Mouse (Mus musculus): Measurements from ENCODE around the gene Prss21. TPM values are rescaled to one million over a fixed set of nuclear protein-coding genes. Genes with fewer than 3 reads are reported as not detected.

The Prss21 gene
- not detected for polyA plus RNA-seq (2012; fragmentation: generic; extraction: Trizol)

GRCm38 (mm10) chr17:23867756-23868155 is at the start of gene Prss21:
TSS of gene Prss21 (plus strand) at chr17:23868056.
- Histone ChIP-seq H3K27me3 (ENCODE audit: control insufficient read depth, insufficient read depth, insufficient read length) (peaks cover 21% of the 10 kb centered on the region), H3K4me3 (no peak within 1 kb of the TSS), H3ac (ENCODE audit: control insufficient read depth, insufficient read length) (no peak within 1 kb of the TSS), H3K79me2 (ENCODE audit: control insufficient read depth, insufficient read depth) (no peaks in the 10 kb centered on the region), H3K36me3 (ENCODE audit: control insufficient read depth, insufficient read depth) (no peaks in the 10 kb centered on the region), H3K4me2 (ENCODE audit: low read depth) (no peak within 1 kb of the TSS)
- no peak for TF ChIP-seq CEBPB (IDR thresholded peaks at IDR 0.05; ENCODE audit: insufficient read depth, poor library complexity, severe bottlenecking)
- TF ChIP-seq REST (IDR thresholded peaks at IDR 0.05; ENCODE audit: insufficient read depth, insufficient read length) = no peak
- no peak for TF ChIP-seq MYOG (IDR thresholded peaks at IDR 0.05; ENCODE audit: control insufficient read depth in 1 of 3, insufficient read depth in 1 of 3, insufficient read length in 2 of 3, low read depth in 2 of 3)
- TF ChIP-seq POLR2A (IDR thresholded peaks at IDR 0.05; ENCODE audit: insufficient read length, low read depth) = no peak
- no peak for TF ChIP-seq USF1 (IDR thresholded peaks at IDR 0.05; ENCODE audit: low read depth)
- TF ChIP-seq TCF3 (IDR thresholded peaks at IDR 0.05; ENCODE audit: insufficient read length, low read depth) = no peak
- TF ChIP-seq MAX (IDR thresholded peaks at IDR 0.05; ENCODE audit: low read depth) = no peak
- no peak for TF ChIP-seq TCF12 (IDR thresholded peaks at IDR 0.05; ENCODE audit: insufficient read depth, poor library complexity, severe bottlenecking)
- TF ChIP-seq E2F4 (IDR thresholded peaks at IDR 0.05; ENCODE audit: insufficient read depth) = no peak

- Histone ChIP-seq H3K4me2 (ENCODE audit: low read depth) (no peak overlapping the region), H3ac (ENCODE audit: control insufficient read depth, insufficient read length) (no peak overlapping the region), H3K27me3 (ENCODE audit: control insufficient read depth, insufficient read depth, insufficient read length) (no peaks in the 10 kb centered on the region), H3K36me3 (ENCODE audit: control insufficient read depth, insufficient read depth) (peaks cover 85% of the 10 kb centered on the region), H3K79me2 (ENCODE audit: control insufficient read depth, insufficient read depth) (peaks cover 53% of the 10 kb centered on the region), H3K4me3 (no peak overlapping the region)
- TF ChIP-seq MYOD1 (IDR thresholded peaks at IDR 0.05; ENCODE audit: control insufficient read depth in 1 of 3, insufficient read length in 2 of 3, low read depth in 2 of 3) (no peak), POLR2A (IDR thresholded peaks at IDR 0.05; ENCODE audit: insufficient read length, low read depth) (no peak), POLR2AphosphoS2 (IDR thresholded peaks at IDR 0.05; ENCODE audit: insufficient read length, low read depth) (no peak)
These were observed 49.3 kb upstream of the Prss21 start for GRCm38 (mm10) chr17:23818579-23818978.

- no peak for TF ChIP-seq E2F4 (IDR thresholded peaks at IDR 0.05; ENCODE audit: insufficient read depth)
- TF ChIP-seq TCF3 (IDR thresholded peaks at IDR 0.05; ENCODE audit: insufficient read length, low read depth) = no peak
- TF ChIP-seq MYOG (IDR thresholded peaks at IDR 0.05; ENCODE audit: control insufficient read depth in 1 of 3, insufficient read depth in 1 of 3, insufficient read length in 2 of 3, low read depth in 2 of 3) = no peak
- TF ChIP-seq POLR2AphosphoS2 (IDR thresholded peaks at IDR 0.05; ENCODE audit: insufficient read length, low read depth) = no peak
- no peak for TF ChIP-seq MAX (IDR thresholded peaks at IDR 0.05; ENCODE audit: low read depth)
- TF ChIP-seq POLR2A (IDR thresholded peaks at IDR 0.05; ENCODE audit: insufficient read length, low read depth) = no peak
- no peak for TF ChIP-seq SRF (IDR thresholded peaks at IDR 0.05; ENCODE audit: control insufficient read depth, insufficient read length, low read depth)
- TF ChIP-seq MYOD1 (IDR thresholded peaks at IDR 0.05; ENCODE audit: control insufficient read depth in 1 of 3, insufficient read length in 2 of 3, low read depth in 2 of 3) = no peak
- no peak for TF ChIP-seq USF1 (IDR thresholded peaks at IDR 0.05; ENCODE audit: low read depth)
- TF ChIP-seq CEBPB (IDR thresholded peaks at IDR 0.05; ENCODE audit: insufficient read depth, poor library complexity, severe bottlenecking) = no peak
- TF ChIP-seq REST (IDR thresholded peaks at IDR 0.05; ENCODE audit: insufficient read depth, insufficient read length) = no peak
- no peak for TF ChIP-seq TCF12 (IDR thresholded peaks at IDR 0.05; ENCODE audit: insufficient read depth, poor library complexity, severe bottlenecking)
- no peak overlapping the region for H3K4me2 ChIP-seq (ENCODE audit: low read depth)
- H3K4me3 ChIP-seq = no peak overlapping the region
- peaks cover 85% of the 10 kb centered on the region for H3K36me3 ChIP-seq (ENCODE audit: control insufficient read depth, insufficient read depth)
- H3ac ChIP-seq (ENCODE audit: control insufficient read depth, insufficient read length) = no peak overlapping the region
- H3K79me2 ChIP-seq (ENCODE audit: control insufficient read depth, insufficient read depth) = peaks cover 46% of the 10 kb centered on the region
- H3K27me3 ChIP-seq (ENCODE audit: control insufficient read depth, insufficient read depth, insufficient read length) = no peaks in the 10 kb centered on the region
These were observed 48.6 kb upstream of the Prss21 start for GRCm38 (mm10) chr17:23819235-23819634.

GRCm38 (mm10) chr17:23820731-23821130 is 47.1 kb upstream of the Prss21 start:
- Histone ChIP-seq H3K36me3 (ENCODE audit: control insufficient read depth, insufficient read depth) (peaks cover 79% of the 10 kb centered on the region), H3ac (ENCODE audit: control insufficient read depth, insufficient read length) (no peak overlapping the region), H3K79me2 (ENCODE audit: control insufficient read depth, insufficient read depth) (peaks cover 35% of the 10 kb centered on the region), H3K4me2 (ENCODE audit: low read depth) (no peak overlapping the region), H3K27me3 (ENCODE audit: control insufficient read depth, insufficient read depth, insufficient read length) (no peaks in the 10 kb centered on the region), H3K4me3 (no peak overlapping the region)
- TF ChIP-seq MYOD1 (IDR thresholded peaks at IDR 0.05; ENCODE audit: control insufficient read depth in 1 of 3, insufficient read length in 2 of 3, low read depth in 2 of 3) (no peak), MAX (IDR thresholded peaks at IDR 0.05; ENCODE audit: low read depth) (no peak)

DNA sequence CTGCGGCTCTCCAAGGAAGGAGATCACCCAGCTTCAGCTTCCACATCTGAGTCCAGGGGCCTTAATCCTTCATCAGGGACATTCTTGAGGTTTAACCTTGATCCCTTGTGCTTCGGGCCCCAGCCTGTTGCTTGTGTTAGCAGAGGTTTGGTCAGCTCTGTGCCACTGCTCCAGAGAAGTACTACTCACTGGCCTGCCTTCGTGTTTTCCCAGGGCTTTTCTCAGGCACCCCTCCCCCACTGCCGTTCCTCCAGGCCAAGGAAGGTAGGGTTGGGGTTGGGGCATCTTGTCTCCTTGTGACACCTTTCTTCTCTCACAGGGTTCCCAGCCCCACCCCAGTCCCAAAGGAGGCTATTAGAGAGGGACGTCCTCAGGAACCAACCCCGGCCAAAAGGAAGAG is 45.8 kb upstream of the Prss21 start:
- H3K79me2 ChIP-seq (ENCODE audit: control insufficient read depth, insufficient read depth) = peaks cover 38% of the 10 kb centered on the region
- TF ChIP-seq MYOG (IDR thresholded peaks at IDR 0.05; ENCODE audit: control insufficient read depth in 1 of 3, insufficient read depth in 1 of 3, insufficient read length in 2 of 3, low read depth in 2 of 3) (no peak), CEBPB (IDR thresholded peaks at IDR 0.05; ENCODE audit: insufficient read depth, poor library complexity, severe bottlenecking) (no peak), E2F4 (IDR thresholded peaks at IDR 0.05; ENCODE audit: insufficient read depth) (no peak), TCF12 (IDR thresholded peaks at IDR 0.05; ENCODE audit: insufficient read depth, poor library complexity, severe bottlenecking) (no peak)
- no peak overlapping the region for H3K4me3 ChIP-seq
- no peaks in the 10 kb centered on the region for H3K27me3 ChIP-seq (ENCODE audit: control insufficient read depth, insufficient read depth, insufficient read length)
- H3ac ChIP-seq (ENCODE audit: control insufficient read depth, insufficient read length) = no peak overlapping the region
- peaks cover 78% of the 10 kb centered on the region for H3K36me3 ChIP-seq (ENCODE audit: control insufficient read depth, insufficient read depth)
- no peak overlapping the region for H3K4me2 ChIP-seq (ENCODE audit: low read depth)

Measured in myocyte (in vitro differentiated cells).